Mouse (Mus musculus): ENCODE measurements around the gene Spn.

The Spn gene

DNA sequence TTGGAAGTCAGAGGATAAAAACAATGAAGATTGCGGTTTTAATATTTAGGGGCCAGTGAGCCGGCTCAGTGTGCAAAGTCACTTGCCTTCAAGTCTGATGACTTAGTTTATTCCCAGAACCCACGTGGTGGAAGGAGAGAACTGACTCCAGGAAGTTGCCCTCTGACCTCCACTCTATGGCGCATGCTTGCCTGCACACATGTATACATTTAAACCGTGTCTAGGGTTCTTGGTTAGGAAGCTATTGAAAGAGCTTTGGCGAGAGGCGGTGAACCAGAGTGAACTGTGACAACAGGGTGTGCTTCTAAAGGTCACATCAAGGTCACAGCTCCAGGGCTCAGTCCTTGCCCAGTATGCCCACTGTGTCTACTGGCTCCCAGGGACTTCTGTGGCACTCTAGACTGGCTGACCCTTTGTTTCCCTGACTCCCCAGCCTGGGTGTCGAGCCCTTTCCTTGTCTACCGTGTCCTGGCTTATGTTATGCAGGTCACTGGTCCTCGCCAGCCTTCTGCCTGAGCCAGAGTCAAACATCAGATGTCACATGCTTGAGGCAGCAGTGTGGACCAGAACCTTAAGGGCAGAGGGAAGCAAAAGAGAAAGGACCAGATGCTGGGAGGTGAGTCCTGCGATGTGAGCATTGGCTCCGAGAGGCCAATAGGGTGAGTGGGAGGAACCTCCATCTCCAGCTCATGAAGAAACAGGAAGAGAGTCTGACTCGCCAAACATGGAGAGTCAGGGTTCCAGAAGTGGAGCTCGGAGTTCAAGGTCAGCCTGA is 18.8 kb downstream of the Spn start:
- TF ChIP-seq GATA4 (IDR thresholded peaks at IDR 0.05; ENCODE audit: insufficient replicate concordance, low read length): no peak

DNA sequence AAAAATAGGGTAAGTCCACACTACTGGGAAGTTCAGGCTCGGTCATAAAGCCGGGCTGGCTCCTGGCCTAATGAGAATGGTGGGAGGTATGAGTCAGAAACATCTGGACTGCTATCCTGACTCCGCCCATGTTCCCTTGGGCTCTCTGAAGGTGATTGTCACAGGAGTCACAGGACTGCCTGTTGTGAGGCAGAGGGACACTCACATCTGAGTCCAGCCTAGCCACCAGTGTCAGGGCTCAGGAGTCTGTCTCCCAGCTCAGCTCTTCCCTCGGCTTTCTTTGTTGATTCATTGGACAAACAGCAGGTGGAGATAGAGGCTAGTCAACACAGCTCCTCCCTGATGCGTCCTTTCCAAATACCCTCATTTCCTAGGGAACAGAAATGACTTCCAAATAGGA is 19.7 kb downstream of the Spn start:
- TF ChIP-seq GATA4 (IDR thresholded peaks at IDR 0.05; ENCODE audit: insufficient replicate concordance, low read length): no peak

DNA sequence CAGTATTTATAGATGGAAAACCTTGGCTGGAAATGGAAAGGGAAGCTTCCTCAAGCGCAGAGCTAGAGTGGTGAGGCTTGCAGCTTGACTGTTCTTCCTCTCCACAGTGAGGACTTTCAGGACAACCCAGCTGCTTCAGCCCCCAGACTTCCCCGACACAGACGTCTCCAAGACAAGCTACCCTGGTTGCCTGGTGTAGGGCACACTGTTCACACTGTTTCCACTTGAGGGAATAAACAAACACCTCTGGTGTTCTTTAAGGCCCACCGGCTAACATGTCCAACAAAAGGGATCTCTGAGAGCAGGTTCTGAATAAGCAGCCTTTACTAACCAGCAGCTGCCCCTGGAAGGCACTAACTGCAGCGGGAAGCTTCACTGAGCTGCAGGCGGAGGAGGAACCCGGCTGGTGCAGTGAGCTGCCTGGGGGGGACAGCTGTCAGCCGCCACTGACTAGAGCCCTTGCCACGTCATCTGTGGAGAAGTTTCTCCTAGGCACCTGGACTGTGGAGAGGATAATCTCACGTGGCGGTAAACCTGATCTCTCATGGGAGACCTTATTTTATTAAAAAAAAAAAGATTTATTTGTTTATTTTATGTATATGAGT is 21.2 kb downstream of the Spn start:
- TF ChIP-seq GATA4 (IDR thresholded peaks at IDR 0.05; ENCODE audit: insufficient replicate concordance, low read length): no peak

DNA sequence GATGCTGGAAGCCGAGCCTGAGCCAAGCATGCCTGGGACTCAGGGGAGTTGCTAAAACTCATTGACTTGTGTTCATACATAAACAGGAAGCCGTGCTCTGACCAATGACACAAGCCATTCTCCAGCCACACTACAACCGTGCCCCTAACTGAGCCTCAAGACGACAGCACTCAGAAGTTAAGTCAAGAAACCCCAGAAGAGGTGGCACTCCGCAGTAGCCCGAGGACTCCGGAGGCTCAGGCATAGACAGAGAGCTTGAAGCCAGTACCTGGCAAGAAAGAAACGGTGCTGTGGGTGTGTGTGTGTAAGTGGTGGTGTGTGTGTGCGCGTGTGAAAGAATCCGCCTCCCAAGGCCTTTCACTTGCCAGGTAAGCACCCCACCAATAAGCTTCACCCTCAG is 22.7 kb downstream of the Spn start:
- no peak for TF ChIP-seq GATA4 (IDR thresholded peaks at IDR 0.05; ENCODE audit: insufficient replicate concordance, low read length)

DNA sequence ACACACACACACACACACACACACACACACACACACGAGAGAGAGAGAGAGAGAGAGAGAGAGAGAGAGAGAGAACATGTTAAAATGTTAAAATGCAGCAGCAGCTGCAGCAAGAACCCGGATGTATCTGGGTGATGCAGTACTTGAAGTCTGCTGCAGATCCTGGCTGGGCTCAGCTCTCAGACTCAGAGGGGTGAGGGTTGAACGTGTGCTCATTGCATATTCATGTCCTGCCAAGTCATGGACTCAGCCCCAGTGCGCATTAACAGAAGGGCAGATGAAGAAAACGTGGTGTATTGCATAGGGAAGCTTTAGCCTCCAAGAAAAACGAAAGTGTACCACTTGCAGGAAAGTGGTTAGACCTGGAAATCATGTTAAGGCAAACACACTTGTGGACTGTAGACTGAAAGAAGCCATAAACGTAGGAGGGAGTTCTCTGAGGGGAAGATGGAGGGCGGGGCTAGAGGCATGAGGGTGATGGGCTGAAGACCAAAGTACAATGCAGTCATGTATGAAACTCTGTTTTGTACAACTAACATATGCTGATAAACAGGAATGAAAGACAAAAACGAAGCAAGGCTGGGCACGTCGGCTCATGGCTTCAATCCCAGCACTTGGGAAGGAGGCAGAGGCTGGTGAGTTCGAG is 23.9 kb downstream of the Spn start:
- TF ChIP-seq GATA4 (IDR thresholded peaks at IDR 0.05; ENCODE audit: insufficient replicate concordance, low read length): no peak

DNA sequence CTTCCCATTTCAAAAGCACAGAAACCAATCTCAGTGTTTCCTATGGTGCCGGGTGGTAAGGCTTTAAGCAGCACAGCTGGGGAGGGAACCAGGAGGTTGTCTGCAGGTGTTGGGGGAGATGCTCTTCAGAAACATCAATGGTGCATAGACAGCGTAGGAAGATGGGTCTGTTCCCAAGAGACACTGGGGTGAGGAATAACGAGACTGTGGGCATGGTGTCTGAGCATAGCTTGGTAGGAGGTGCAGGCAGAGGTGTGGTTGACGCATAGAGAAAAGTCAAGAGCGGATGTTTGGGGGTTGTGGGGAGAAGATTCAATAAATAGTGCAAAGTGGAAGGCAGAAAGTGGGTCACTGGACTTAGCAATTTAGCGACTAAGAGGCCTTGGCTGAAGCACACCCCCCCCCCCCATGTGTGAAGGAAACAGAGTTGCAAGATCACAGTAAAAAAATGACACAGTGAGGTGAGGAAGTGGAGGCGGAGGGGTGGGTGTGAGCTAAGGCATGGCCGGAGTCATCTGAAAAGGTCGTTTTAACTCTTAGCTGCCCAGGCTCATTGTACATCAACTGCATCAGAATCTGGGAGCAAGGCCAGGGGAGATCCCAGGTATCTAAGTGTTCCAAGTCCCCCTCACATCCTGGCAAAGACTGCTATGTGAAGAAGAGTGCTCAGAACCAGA is 24.6 kb downstream of the Spn start:
- no peak for TF ChIP-seq GATA4 (IDR thresholded peaks at IDR 0.05; ENCODE audit: insufficient replicate concordance, low read length)

DNA sequence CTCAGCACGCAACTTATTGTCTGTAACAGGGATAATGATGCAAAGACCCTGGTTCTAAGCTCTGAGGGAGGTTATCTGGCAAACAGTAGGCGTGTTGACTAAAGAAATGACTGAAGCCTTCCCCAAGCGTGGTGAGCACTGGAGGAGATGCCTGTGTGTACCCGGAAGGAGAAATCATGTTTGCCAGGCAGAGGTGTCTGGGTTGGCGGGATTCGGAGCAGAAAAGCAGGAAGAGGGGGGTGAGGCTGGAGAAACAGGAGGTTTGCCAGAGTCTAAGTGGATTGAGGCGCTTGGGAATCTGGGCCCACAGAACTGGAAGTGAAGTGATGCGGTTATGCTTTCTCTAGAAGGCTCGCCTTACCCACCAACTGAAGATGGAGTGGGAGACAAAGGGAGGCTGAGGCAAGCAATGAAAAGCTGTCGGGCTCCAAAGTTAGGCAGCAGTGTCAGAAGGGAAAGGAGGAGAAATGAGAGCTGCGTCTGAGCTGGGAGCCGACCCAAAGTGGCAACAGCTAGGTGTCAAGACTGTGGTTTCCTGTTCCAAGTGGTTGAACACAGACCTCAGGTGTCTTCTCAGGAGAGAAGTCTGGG is 25.3 kb downstream of the Spn start:
- no peak for TF ChIP-seq GATA4 (IDR thresholded peaks at IDR 0.05; ENCODE audit: insufficient replicate concordance, low read length)

DNA sequence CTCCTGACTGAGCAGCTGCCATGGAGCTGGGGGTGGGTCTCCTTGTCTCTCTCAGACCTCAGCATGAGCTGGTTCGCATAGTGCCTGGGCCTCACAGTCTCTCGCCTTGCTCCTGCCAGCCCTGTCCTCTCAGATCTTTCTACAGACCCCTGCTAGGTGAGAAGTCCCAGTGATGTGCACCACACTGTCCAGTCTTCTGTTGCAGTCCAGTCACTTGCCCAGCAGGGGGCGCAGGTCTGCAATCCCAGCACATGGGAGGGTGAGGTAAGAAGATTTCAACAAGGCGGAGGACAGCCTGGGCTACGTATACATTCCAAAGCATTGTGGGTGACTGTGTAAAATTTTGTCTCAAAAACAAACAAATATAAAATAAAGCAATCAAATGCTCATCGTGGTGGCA is 26.2 kb downstream of the Spn start:
- TF ChIP-seq GATA4 (IDR thresholded peaks at IDR 0.05; ENCODE audit: insufficient replicate concordance, low read length): no peak

DNA sequence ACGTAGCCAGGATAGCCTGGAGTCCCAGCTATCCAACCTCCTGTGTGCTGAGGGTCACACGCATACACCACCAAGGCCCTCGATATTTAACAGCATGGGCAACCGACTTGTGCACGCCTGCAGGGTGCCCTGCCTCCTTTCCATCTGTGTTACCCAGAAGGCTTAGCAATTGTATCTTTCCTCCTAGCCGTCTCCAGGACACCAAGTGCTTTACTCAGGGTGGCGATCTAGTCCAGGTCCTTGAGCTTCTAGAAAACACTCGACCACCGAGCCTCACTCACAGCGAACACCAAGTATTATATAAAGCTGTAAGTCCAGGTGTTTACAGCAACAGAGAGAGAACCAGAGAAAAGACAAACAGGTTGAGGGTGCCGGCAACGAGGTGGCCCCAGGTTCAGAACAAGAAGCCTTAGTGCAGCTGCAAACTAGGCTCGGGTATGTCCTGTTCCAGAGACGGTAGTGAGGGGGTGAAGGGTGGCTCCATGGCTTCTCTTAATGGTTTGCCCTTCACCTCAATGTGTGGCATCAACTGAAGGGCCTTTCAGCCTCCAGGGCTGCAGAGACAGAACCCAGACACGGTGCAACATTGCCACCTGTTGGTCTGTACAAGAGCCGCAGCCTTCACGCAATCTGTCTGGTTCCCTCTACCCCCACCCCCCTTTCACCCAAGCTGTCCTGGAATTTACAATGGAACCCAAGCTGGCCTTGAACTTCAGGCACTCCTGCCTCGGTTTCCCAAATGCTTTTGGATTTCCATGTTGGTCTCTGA is 27.2 kb downstream of the Spn start:
- no peak for TF ChIP-seq GATA4 (IDR thresholded peaks at IDR 0.05; ENCODE audit: insufficient replicate concordance, low read length)

DNA sequence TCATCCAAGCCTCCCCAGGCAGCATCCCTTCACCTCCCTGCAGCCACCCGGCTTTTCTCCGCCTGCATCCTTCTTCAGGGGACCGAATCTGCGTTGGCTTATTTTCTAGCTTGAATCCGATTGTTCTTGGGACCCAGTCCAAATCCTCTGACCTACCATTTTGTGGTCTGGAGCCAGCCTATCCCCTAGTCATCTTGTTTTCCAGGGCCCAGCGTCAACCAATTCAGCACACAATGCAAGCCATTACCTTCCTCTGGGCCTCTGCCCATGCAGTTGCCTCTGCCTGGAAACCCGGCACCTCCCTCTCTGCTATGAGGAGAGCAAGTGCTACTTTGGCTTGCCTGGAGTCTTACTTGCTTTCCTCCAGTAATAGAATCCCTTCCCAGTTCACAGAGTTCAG is 32.1 kb downstream of the Spn start:
- TF ChIP-seq GATA4 (IDR thresholded peaks at IDR 0.05; ENCODE audit: insufficient replicate concordance, low read length): no peak

DNA sequence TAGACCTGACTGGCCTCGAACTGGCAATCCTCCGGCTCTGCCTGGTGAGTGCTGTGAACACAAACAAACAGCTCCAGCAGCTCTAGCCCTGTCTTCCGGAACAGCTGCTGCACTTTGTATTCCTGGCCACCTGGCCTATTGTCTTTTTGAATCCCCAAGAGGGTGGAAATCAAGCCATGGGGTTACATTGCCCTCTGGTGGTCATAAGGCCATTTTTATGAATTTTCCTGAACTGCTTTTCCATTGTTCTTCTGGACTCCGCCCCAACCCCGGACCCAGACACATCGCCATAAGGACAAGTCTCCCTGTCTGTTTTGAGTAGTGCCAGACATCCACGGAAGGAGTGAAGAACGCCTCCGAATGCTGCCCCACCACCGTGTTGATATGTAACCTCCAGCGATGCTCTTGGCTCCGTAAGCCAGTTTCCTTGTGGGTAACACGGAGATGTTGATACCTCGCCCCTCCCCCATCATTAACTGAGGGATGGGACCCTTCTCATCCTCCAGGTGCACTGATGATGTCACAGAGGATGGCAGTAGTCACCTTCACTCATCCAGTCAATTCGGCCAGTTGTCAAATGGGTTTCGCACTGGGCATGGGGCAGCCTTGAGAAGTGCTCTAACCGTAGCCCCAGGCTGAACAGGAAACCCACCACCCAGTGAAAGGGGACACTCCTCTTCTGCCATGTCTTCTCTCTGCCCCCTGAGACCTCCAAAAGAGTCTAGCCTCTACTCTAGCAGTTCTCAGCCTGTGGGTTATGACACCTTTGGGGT is 32.9 kb downstream of the Spn start:
- no peak for TF ChIP-seq GATA4 (IDR thresholded peaks at IDR 0.05; ENCODE audit: insufficient replicate concordance, low read length)

DNA sequence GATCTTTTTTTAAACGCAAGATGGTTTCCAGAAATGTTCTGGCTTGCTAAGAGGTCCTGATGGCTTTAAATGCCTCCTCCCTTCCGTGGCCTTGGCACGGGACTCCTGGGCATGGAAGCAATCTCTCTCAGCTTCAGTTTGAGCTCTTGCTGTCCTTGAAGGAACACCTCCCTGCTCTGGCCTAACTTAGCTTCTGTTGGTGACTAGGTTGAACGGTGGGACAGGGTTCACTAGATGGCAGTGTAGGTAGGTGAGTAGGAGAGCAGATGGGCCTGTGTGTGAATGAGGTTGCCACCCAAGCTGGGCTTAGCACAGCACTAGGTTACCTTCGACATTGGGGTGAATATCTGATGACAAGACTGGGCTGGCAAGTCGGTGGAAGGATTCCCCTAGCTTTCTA is 33.7 kb downstream of the Spn start:
- TF ChIP-seq GATA4 (IDR thresholded peaks at IDR 0.05; ENCODE audit: insufficient replicate concordance, low read length): no peak

DNA sequence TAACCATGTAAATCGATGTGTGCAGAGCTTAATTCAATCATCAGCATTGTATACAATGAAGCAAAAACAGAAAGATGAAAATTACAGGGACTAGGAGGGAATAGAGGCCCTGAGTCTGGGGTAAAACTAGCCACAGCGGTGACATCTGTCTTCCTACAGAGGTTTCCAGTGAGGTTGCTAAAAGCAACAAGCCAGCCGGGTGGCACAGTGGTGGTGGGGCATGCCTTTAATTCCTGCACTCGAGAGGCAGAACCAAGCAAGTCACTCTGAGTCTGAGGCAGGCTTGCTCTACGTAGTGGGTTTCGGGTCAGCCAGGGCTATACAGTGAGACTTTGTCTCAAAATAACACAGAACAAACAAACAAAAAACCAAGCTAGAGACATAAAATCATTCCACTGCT is 35.5 kb downstream of the Spn start:
- TF ChIP-seq GATA4 (IDR thresholded peaks at IDR 0.05; ENCODE audit: insufficient replicate concordance, low read length): no peak

DNA sequence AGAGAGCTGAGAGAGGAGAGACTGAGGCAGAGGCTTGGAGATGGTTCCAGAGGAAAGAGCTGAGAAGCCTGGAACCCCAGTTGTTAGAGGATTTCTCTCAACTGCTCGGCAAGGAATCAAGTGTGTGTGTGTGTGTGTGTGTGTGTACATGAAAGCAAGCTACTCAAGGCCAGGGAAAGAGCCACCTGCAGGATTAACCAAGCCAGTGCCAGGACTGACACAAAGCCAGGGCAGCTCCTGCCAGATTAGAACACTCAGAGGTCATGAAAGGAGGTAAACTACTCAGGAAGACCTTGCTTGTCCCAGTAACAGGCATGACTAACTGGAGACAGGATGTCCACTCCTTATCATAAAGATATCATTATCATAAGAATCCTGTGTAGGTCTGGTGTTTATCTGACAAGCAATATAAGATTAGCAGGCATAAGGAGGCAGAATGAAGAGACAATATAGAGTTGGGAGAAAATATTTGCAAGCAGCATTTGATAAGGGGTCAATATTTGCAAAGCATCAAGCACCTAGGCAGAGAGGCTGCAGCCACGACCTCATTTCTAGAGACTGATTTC is 36.1 kb downstream of the Spn start:
- TF ChIP-seq GATA4 (IDR thresholded peaks at IDR 0.05; ENCODE audit: insufficient replicate concordance, low read length): no peak

All from liver, adult (tissue).